Mouse (Mus musculus): ENCODE results near the gene Slc1a6. TPM values are rescaled to one million over a fixed set of nuclear protein-coding genes. Genes with fewer than 3 reads are reported as not detected.

Gene Slc1a6
- polyA plus RNA-seq (2015; fragmentation: Nextera tagmentation; extraction: Ambion mirVana), result 1.1 and 1.2 TPM in 2 replicates

GRCm38 (mm10) chr10:78779981-78780651 is at the start of gene Slc1a6:
Gene Slc1a6, plus strand, starts transcription at chr10:78780496.
- H3K4me2 ChIP-seq, result peak within 1 kb of the TSS; percentile 98
- H3K27me3 ChIP-seq, result 0 out of 2 replicates have a peak, but pooled peaks cover 4% of the 10 kb centered on the region
- no peaks in the 10 kb centered on the region for H3K36me3 ChIP-seq
- H3K9me3 ChIP-seq, result no peaks in the 10 kb centered on the region
- H3K4me1 ChIP-seq, result peaks cover 6% of the 10 kb centered on the region; the same call in 1 of the 2 replicates
- H3K4me3 ChIP-seq, result peak within 1 kb of the TSS; percentile 54
- H3K9ac ChIP-seq, result peak within 1 kb of the TSS; percentile 45
- WGBS, result under 1% methylated on average over 45 of the region's 54 CpGs
- peak; percentile 81 for ATAC-seq (ENCODE audit: borderline replicate concordance, extremely low read depth, low FRiP score, low TSS enrichment)
- no peak within 1 kb of the TSS for H3K27ac ChIP-seq

GRCm38 (mm10) chr10:78739821-78740220 is 40.5 kb upstream of the Slc1a6 start:
- H3K9me3 ChIP-seq, result no peaks in the 10 kb centered on the region
- no peak for ATAC-seq (ENCODE audit: borderline replicate concordance, extremely low read depth, low FRiP score, low TSS enrichment)
- no peak overlapping the region for H3K27ac ChIP-seq
- WGBS, result 57% methylated on average over 4 of the region's 4 CpGs
- no peaks in the 10 kb centered on the region for H3K27me3 ChIP-seq
- H3K9ac ChIP-seq, result no peak overlapping the region
- H3K4me1 ChIP-seq, result no peaks in the 10 kb centered on the region
- H3K4me3 ChIP-seq, result no peak overlapping the region
- H3K36me3 ChIP-seq, result no peaks in the 10 kb centered on the region
- no peak overlapping the region for H3K4me2 ChIP-seq

- Histone ChIP-seq H3K4me1 (peaks cover 9% of the 10 kb centered on the region; the same call in 1 of the 2 replicates), H3K27ac (no peak overlapping the region), H3K4me3 (no peak overlapping the region), H3K9ac (no peak overlapping the region), H3K4me2 (no peak overlapping the region), H3K27me3 (no peaks in the 10 kb centered on the region), H3K36me3 (no peaks in the 10 kb centered on the region), H3K9me3 (no peaks in the 10 kb centered on the region)
- no peak for ATAC-seq (ENCODE audit: borderline replicate concordance, extremely low read depth, low FRiP score, low TSS enrichment)
These were observed 36.6 kb upstream of the Slc1a6 start for GRCm38 (mm10) chr10:78743721-78744120.

GRCm38 (mm10) chr10:78745453-78746232 is 34.7 kb upstream of the Slc1a6 start:
- no peak for ATAC-seq (ENCODE audit: borderline replicate concordance, extremely low read depth, low FRiP score, low TSS enrichment)
- no peak overlapping the region for H3K4me2 ChIP-seq
- no peaks in the 10 kb centered on the region for H3K9me3 ChIP-seq
- no peak overlapping the region for H3K9ac ChIP-seq
- WGBS, result 55% methylated on average over 4 of the region's 4 CpGs
- H3K4me1 ChIP-seq, result peaks cover 9% of the 10 kb centered on the region; the same call in 1 of the 2 replicates
- no peaks in the 10 kb centered on the region for H3K27me3 ChIP-seq
- H3K27ac ChIP-seq, result no peak overlapping the region
- H3K36me3 ChIP-seq, result no peaks in the 10 kb centered on the region
- H3K4me3 ChIP-seq, result no peak overlapping the region

GRCm38 (mm10) chr10:78747035-78747721 is 33.1 kb upstream of the Slc1a6 start:
- no peak overlapping the region for H3K27ac ChIP-seq
- H3K27me3 ChIP-seq, result no peaks in the 10 kb centered on the region; the same call in 1 of the 2 replicates
- H3K9ac ChIP-seq, result no peak overlapping the region
- H3K4me2 ChIP-seq, result peak overlapping the region; percentile 71
- H3K4me3 ChIP-seq, result peak overlapping the region; percentile 37
- no peaks in the 10 kb centered on the region for H3K9me3 ChIP-seq
- WGBS, result 2% methylated on average over 27 of the region's 27 CpGs
- H3K4me1 ChIP-seq, result peaks cover 14% of the 10 kb centered on the region
- peak; percentile 71 for ATAC-seq (ENCODE audit: borderline replicate concordance, extremely low read depth, low FRiP score, low TSS enrichment)
- no peaks in the 10 kb centered on the region for H3K36me3 ChIP-seq

GRCm38 (mm10) chr10:78748161-78748560 is 32.1 kb upstream of the Slc1a6 start:
- no peak overlapping the region for H3K4me3 ChIP-seq
- no peak overlapping the region for H3K27ac ChIP-seq
- WGBS, result 80% methylated on average over 13 of the region's 13 CpGs
- H3K4me2 ChIP-seq, result 0 out of 2 replicates have a peak overlapping the region, but pooled peaks have one; percentile 71
- peaks cover 20% of the 10 kb centered on the region for H3K4me1 ChIP-seq
- no peaks in the 10 kb centered on the region for H3K36me3 ChIP-seq
- ATAC-seq (ENCODE audit: borderline replicate concordance, extremely low read depth, low FRiP score, low TSS enrichment), result no peak
- H3K9me3 ChIP-seq, result no peaks in the 10 kb centered on the region
- no peak overlapping the region for H3K9ac ChIP-seq
- H3K27me3 ChIP-seq, result no peaks in the 10 kb centered on the region; the same call in 1 of the 2 replicates

- H3K36me3 ChIP-seq, result no peaks in the 10 kb centered on the region
- no peak overlapping the region for H3K4me3 ChIP-seq
- ATAC-seq (ENCODE audit: borderline replicate concordance, extremely low read depth, low FRiP score, low TSS enrichment), result no peak
- H3K4me1 ChIP-seq, result peaks cover 20% of the 10 kb centered on the region
- H3K27me3 ChIP-seq, result no peaks in the 10 kb centered on the region; the same call in 1 of the 2 replicates
- no peak overlapping the region for H3K9ac ChIP-seq
- WGBS, result 90% methylated on average over 6 of the region's 6 CpGs
- no peak overlapping the region for H3K4me2 ChIP-seq
- no peaks in the 10 kb centered on the region for H3K9me3 ChIP-seq
- no peak overlapping the region for H3K27ac ChIP-seq
These were observed 31.4 kb upstream of the Slc1a6 start for GRCm38 (mm10) chr10:78748946-78749345.

GRCm38 (mm10) chr10:78752452-78753191 is 27.7 kb upstream of the Slc1a6 start, which contains the start of gene Ccdc105:
Gene Ccdc105, minus strand, starts transcription at chr10:78753065.
- Histone ChIP-seq H3K4me1 (peaks cover 12% of the 10 kb centered on the region), H3K4me3 (peak within 1 kb of the TSS; percentile 57), H3K9ac (peak within 1 kb of the TSS; percentile 38), H3K36me3 (no peaks in the 10 kb centered on the region), H3K9me3 (no peaks in the 10 kb centered on the region), H3K4me2 (peak within 1 kb of the TSS; percentile 86), H3K27me3 (no peaks in the 10 kb centered on the region; the same call in 1 of the 2 replicates), H3K27ac (peak within 1 kb of the TSS; percentile 49)
- ATAC-seq (ENCODE audit: borderline replicate concordance, extremely low read depth, low FRiP score, low TSS enrichment), result peak; percentile 86
- WGBS, result under 1% methylated on average over 61 of the region's 61 CpGs

GRCm38 (mm10) chr10:78756021-78756420 is 24.3 kb upstream of the Slc1a6 start:
- Histone ChIP-seq H3K27me3 (no peaks in the 10 kb centered on the region; the same call in 1 of the 2 replicates), H3K4me1 (peaks cover 11% of the 10 kb centered on the region), H3K4me2 (no peak overlapping the region), H3K4me3 (no peak overlapping the region), H3K9ac (no peak overlapping the region), H3K9me3 (no peaks in the 10 kb centered on the region), H3K36me3 (no peaks in the 10 kb centered on the region), H3K27ac (no peak overlapping the region)
- no peak for ATAC-seq (ENCODE audit: borderline replicate concordance, extremely low read depth, low FRiP score, low TSS enrichment)
- 35% methylated on average over 6 of the region's 6 CpGs for WGBS

- H3K4me1 ChIP-seq, result no peaks in the 10 kb centered on the region
- H3K9me3 ChIP-seq, result no peaks in the 10 kb centered on the region
- ATAC-seq (ENCODE audit: borderline replicate concordance, extremely low read depth, low FRiP score, low TSS enrichment), result no peak
- no peaks in the 10 kb centered on the region for H3K27me3 ChIP-seq
- H3K27ac ChIP-seq, result no peak overlapping the region
- H3K4me2 ChIP-seq, result no peak overlapping the region
- no peaks in the 10 kb centered on the region for H3K36me3 ChIP-seq
- no peak overlapping the region for H3K9ac ChIP-seq
- WGBS, result 36% methylated on average over 1 of the region's 1 CpGs
- no peak overlapping the region for H3K4me3 ChIP-seq
These were observed 14.7 kb upstream of the Slc1a6 start for GRCm38 (mm10) chr10:78765570-78765969.

- Histone ChIP-seq H3K4me3 (no peak overlapping the region), H3K9ac (no peak overlapping the region), H3K27ac (no peak overlapping the region), H3K9me3 (no peaks in the 10 kb centered on the region), H3K4me1 (peaks cover 5% of the 10 kb centered on the region; the same call in 1 of the 2 replicates), H3K4me2 (no peak overlapping the region), H3K27me3 (no peaks in the 10 kb centered on the region), H3K36me3 (no peaks in the 10 kb centered on the region)
- 61% methylated on average over 4 of the region's 4 CpGs for WGBS
- no peak for ATAC-seq (ENCODE audit: borderline replicate concordance, extremely low read depth, low FRiP score, low TSS enrichment)
These were observed 4.5 kb upstream of the Slc1a6 start for GRCm38 (mm10) chr10:78775830-78776229.

Data from lung, embryonic 15.5 days (tissue).